Mouse (Mus musculus): ENCODE measurements around the gene Gm5244.
A peak's percentile ranks its signal among the peaks of the same experiment; 100 is the strongest.

The Gm5244 gene

DNA sequence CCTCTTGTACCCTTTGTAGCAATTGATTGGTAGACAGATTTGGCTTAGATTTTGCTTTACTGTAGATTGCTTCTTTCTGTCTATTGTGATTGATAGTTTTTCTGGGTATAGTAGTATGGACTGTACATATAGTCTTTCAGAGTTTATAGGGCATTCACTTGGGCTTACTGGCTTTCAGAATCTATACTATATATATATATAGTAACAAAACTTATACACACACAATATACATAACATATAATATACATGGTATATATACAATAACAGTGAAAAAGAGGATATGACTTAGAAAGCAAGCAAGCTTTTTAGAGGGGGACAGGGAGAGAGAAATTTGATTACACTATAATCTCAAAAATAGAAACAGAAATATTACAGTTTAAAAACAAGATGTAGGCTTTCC lies at the start of gene Gm5244:
Gm5244 (plus strand) TSS at position 301 of the 400 bp plus-strand sequence.
- DNase-seq, result no peak

DNA sequence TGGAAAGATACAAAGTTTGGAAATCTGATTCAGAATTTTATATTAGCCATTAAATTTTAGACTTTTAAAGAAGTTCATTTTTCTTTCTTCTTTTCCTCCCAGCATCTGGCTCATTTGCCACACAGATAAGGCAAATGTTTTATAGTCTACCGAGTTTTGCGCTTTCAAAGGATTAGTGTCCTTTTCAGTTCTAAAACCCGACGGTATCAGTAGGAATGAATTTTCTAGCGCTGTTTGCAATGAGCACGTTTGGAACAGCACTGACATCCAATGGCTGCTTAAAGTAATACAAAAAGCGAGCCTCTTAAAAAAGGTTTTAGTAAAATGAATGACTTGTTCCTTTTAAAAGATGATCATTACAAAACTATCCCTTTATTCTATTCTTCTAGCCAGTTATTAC lies 49.4 kb upstream of the Gm5244 start:
- DNase-seq, result peak; percentile 28

- DNase-seq, result no peak
These were observed 48.1 kb upstream of the Gm5244 start for GRCm38 (mm10) chr19:12798404-12798803.

DNA sequence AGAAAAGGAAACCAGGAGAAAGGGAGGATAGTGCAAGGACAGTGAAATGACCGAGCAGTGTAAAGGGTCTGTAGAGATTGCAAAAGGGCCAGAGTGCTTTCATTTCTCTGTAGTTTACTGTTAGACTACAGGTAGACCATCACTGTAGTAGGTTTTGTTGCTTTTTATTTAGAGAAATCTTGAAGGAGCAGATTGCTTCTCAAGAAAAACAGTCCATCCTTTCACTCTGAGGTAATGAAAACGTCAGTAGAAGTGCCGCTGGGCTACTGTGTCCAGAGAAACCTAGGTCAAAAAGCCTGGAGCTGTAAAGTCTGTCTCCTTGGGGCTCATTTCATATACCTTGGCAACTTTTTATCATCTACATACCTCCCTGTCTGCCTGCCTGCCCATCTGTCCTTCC lies 47.4 kb upstream of the Gm5244 start:
- no peak for DNase-seq

DNA sequence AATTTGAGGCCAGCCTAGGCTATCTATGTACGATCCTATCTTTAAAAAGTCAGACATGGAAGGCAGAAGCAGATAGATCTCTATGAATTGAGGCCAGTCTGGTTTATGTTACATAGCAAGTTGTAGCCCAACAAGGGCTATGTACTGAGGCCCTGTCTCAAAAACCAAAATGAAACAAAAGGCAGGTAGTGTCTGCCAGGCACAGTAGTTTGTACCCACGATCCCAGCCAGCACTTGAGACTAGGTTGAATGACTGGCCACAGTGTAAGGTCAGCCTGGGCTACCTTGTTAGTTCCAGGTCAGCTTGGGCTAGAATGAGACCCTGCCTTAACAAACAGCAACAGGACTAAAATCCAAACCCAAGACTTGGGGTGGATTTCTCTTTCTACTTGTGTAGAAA lies 45.9 kb upstream of the Gm5244 start:
- no peak for DNase-seq

- no peak for DNase-seq
These were observed 45.4 kb upstream of the Gm5244 start for GRCm38 (mm10) chr19:12801046-12801445.

DNA sequence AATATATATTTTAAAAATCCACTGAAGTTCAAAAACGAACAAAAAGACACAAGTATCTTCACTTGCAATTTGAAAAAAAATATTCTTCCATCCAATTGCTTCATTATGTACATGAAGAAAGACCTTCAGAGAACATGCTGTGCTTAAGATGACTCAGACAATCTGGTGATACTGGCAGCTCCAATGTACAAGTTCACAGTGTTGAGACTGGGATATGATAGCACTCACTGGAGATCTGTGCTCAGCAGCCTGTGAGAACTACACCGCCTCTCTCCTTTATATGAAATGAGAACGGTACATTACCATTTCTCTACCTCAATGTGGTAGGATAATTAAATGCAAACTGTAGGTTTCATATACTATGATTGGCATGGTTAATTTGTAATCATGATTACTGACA lies 43.7 kb upstream of the Gm5244 start:
- no peak for DNase-seq

DNA sequence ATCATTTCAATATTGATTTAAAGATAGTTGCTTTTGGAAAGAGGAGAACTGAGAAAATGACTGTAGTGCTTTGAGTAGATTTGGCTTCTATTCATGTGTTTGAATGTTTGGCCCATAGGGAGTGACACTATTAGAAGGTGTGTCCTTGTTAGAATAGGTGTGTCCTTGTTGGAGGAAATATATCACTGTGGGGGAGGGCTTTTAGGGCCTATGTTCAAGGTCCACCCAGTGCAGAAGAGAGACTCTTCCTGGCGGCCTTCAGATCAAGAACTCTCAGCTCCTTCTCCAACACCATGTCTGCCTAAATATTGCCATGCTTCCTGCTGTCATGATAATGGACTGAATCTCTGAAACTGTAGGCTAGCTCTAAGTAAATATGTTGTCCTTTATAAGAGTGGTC lies 42.2 kb upstream of the Gm5244 start:
- no peak for DNase-seq

DNA sequence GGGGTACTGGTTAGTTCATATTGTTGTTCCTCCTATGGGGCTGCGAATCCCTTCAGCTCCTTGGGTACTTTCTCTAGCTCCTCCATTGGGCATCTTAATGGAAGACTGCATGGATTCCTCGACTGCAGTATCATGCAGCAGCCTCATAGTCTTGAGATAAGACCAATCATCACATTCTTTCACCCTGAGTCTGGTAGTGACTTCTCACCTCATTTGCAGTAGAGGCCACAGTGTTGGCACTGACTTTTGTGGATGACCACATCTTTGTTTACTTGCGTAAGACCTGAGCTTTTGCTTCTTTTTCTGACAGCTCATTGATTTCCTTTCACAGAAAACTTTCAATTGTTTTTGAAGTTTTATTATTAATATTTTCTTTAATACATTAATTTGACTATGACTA lies 40.8 kb upstream of the Gm5244 start:
- no peak for DNase-seq

GRCm38 (mm10) chr19:12806214-12806613 lies 40.3 kb upstream of the Gm5244 start:
- DNase-seq, result no peak

DNA sequence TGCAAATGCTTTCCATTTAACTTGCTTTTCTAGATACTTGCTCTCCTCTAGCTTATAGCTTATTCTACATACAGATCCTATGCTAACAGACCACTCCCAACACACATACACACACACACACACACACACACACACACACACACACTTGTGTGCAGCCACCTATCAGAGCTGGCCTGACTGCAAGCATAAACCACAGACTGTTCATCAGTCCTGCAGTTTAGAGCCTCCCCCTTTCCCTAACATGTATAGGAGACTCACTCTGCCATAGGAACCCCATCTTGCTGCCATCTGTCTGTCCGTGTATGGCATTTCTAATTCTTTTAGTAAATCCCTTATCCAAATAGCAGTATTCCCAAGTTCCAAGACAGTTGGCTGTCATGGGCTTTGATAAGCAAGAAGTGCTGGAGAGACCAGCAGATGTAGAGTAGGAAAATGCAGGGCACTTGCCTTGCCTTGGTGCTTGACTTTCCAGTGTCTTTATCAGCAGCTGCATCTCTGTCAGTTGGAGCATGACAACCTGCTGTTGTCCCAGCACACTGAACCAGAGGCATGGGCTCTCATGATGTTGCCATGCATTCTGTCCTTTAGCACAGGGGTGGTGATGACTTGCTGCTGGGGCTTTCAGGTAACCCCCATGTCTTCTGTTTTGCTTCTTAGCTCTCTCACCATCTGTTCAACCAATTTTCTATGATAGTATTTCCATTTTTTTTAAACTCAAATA lies 33.7 kb upstream of the Gm5244 start:
- no peak for DNase-seq

- no peak for DNase-seq
These were observed 32.6 kb upstream of the Gm5244 start for GRCm38 (mm10) chr19:12813883-12814282.

DNA sequence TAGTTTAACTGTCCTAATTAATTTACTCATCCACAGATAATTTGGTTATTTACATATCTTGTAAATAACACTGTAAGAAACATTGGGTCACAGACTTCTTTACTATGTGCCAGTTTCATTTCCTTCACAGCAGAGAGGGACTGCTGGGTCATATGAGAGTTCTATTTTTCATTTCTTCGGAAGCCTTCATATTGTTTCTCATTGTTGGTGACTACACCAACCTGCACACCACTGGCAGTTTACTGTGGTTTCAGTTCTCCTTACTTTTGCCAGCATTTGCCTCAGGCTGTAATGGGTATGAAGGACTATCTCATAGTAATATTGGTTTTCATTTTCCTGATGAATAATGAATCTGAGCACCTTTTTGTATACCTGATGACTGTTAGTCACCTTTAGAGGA lies 28.0 kb upstream of the Gm5244 start:
- no peak for DNase-seq

DNA sequence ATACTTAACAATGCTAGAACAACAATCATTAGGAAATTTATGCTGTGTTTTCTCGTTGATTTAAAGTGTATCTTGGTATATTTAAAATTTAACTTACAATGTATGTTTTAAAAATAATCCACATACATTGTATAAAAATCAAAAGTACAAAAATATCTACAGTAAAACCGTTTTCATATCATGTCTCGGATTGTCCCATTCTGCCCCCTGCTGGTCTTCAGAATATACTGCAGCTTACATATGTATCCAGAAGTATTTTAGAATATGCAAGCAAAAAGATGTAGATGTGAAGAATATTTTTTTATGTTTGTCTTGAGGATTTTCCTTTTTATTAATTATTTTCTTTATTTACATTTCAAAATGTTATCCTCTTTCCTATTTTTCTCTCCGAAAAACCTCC lies 26.1 kb upstream of the Gm5244 start:
- peak; percentile 43 for DNase-seq

- peak; percentile 13 for DNase-seq
These were observed 21.9 kb upstream of the Gm5244 start for GRCm38 (mm10) chr19:12824549-12824948.

DNA sequence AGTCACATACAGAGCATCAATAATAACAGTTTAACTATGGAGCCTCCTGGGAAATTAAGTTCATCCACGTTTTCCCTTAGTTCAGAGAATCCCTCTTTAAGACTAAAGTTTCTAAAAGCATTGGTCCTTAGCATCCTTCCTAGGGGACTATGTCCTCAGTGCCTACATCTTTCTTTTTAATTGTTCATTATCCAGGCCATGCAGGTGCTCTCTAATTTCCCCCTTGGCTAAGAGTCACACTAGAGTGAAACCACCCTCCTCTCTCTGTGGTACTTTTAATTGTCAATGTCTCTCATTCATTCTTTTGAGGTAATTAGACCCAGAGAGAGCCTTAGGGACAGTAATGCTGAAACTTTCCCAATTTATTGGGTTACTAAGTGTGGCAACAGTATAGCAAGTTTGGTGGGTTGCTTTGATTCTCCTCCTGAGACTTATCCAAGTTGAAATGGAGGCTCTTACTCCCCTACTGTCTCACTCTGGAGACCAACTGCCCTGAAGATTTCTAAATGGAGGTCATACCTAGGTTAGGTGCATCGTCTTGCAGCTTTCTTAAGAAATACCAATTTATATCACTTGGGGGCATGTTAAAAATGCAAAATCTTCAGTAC lies 15.6 kb upstream of the Gm5244 start:
- no peak for DNase-seq

DNA sequence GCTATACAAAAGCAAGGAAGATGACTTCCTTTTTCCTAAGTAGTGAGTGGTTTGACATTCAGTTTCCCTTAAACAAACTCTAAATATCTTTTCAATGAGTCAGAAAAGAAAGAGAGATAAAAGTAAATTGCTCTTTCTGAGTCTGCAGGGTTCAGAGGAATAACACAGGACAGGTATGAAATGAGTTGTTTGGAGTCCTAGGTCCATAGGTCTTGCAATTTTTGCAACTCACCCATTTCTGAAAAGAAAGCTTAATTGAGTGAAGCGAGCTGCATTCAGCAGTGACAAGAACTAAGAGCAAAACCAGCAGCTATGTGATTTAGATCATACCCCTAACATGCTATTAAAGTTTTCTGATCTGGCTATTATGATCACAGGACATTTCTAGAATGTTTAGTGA lies 14.9 kb upstream of the Gm5244 start:
- no peak for DNase-seq

- no peak for DNase-seq
These were observed 12.9 kb upstream of the Gm5244 start for GRCm38 (mm10) chr19:12833625-12834024.

GRCm38 (mm10) chr19:12838507-12838906 lies 8.0 kb upstream of the Gm5244 start:
- no peak for DNase-seq

DNA sequence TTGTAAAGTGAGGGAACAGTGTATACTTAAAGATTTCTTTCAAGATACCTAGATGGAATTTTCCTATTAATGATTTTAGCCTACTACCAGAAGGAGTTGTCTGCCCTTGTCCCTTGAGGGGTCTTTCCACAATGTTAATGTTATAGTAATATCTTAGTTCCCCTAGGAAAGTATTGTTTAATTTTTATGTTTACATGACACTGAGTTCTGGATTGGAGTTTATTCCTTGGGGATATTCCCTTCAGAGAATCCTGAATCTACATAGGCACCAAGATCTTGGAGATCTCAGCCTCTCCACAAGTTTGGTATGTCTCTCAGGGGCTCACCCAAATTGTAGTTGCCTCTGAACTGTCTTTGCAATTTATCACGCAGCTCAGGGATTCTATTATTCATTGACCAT lies 10.5 kb downstream of the Gm5244 start, which contains the start of gene Olfr1444:
Olfr1444 (plus strand) TSS at position 301 of the 400 bp plus-strand sequence.
- no peak for DNase-seq

DNA sequence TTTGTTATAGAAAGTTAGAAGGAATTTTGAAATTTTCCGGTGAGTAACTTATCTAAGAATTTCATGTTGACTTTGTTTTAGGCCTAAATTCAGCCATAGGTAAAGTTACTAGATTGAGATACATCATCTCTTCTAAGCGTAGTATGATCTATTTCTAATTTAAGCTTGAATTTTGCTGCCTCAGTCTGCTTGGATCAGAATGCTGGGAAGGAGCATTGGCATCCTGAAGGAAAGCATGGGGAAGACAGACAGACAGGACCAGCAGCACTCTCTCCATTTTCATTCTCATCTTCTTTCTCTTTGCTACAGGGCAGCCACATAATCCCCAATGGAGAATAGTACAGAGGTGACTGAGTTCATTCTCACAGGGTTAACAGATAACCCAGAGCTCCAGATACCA lies 37.1 kb downstream of the Gm5244 start, which contains the start of gene Olfr1445:
Olfr1445 (plus strand) TSS at position 301 of the 400 bp plus-strand sequence.
- no peak for DNase-seq

GRCm38 (mm10) chr19:12893424-12893823 lies 46.9 kb downstream of the Gm5244 start, which contains the start of gene Olfr1446:
Gene Olfr1446 (minus strand): TSS chr19:12893524.
- DNase-seq, result no peak
